Mouse (Mus musculus) left cerebral cortex, postnatal 4 days (tissue): ENCODE data around the gene Mip. TPM values are rescaled to one million over a fixed set of nuclear protein-coding genes. Genes with fewer than 3 reads are reported as not detected.
"Not testable (repeated sequence)": the region's sequence is repeated elsewhere in the genome, so short reads cannot be mapped to it uniquely, and the experiment has no call there.

Source experiments
- DNase-seq: peaks from one replicate; pipeline ENCODE4 v3.0.0-alpha.2; 2022
- intact Hi-C: fragments of 180-260 bp; cut with DNase I; formaldehyde crosslinking; loops from one replicate; pipeline ENCODE4 v1.15.1; 2025
- total RNA-seq, 2 experiments: library from RNA; stranded (reverse); gene quantifications; 2 replicates each; pipeline ENCODE4 v1.2.3; 2021

Mip gene
- total RNA-seq, 2 experiments from 2014 or later = not detected

GRCm38 (mm10) chr10:128210954-128211353 lies 14.7 kb upstream of the Mip start:
- no peak for DNase-seq
- intact Hi-C loops = loop anchor here (10.0 kb wide), 1 partner anchor 74 kb away; no protein-coding TSS in a partner anchor

DNA sequence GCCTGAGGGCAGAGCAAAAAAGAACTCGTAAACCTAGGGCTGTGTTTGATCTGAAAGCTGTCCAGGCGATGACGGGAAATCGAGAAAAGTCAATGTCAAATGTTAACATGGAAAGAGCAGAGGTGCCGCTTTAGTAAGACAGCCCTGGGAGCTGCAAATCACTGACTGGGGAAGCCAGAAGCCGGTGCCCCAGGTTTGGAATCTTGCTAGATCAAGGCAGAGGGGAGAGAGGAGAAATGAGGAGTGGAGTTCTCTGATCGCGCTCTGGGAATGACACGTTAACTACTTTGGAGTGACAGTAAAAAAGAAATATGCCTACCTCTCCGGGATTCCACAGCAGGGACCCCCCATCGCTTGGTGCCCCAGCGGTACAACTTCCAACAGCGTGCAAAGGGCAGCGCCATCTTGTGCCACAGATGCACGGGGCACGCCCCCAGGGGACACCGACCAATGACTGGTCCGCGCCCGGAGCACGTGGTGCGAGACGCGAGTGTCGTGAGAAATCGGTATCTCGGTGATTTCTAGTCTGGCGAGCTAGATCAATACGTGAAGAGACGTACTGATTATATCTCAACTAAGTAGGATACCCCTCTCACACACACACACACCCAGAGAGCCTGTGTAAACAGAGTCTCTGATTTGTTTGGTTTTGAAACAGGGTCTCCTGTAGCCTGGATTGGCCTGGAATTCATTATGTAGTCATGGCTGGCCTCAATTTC lies 14.1 kb upstream of the Mip start, which contains the start of gene Spryd4:
Spryd4 (minus strand) TSS at position 418 of the 719 bp plus-strand sequence.
- DNase-seq = peak; percentile 96
- intact Hi-C loops = loop anchor here (10.0 kb wide), 1 partner anchor 73 kb away; no protein-coding TSS in a partner anchor

GRCm38 (mm10) chr10:128212148-128212547 lies 13.5 kb upstream of the Mip start:
- DNase-seq = no peak
- intact Hi-C loops = loop anchor here (10.0 kb wide), 1 partner anchor 73 kb away; no protein-coding TSS in a partner anchor

DNA sequence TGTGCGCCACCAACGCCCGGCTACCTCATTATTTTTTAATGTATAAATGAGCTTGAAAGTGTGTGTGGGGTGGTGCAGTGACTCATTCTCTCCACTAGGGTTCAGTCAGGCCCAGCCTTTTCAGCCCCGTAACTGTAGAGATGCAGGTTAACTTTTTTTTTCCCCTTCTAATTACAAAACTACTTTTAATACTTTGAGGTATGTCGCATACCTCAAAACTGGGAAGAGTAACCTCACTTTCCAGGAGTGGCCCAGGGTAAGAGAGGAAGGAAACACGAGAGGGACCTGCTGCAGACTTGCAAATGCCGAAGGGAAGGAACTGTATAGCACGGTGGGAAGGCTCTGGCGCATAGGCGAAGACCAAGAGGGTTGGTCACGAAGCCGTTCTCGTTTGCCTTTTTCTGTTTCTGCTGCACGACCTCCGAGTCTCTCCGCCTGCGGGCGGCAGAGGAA lies 12.7 kb upstream of the Mip start:
- intact Hi-C loops = loop anchor here (10.0 kb wide), 1 partner anchor 72 kb away; no protein-coding TSS in a partner anchor
- DNase-seq = peak; percentile 61

- not testable (repeated sequence) for DNase-seq
- intact Hi-C loops = loop anchor here (10.0 kb wide), 1 partner anchor 71 kb away; no protein-coding TSS in a partner anchor
These were observed 11.5 kb upstream of the Mip start for GRCm38 (mm10) chr10:128214112-128214511.

GRCm38 (mm10) chr10:128214981-128215380 lies 10.7 kb upstream of the Mip start:
- intact Hi-C loops = loop anchor here (10.0 kb wide), 1 partner anchor 70 kb away; no protein-coding TSS in a partner anchor

GRCm38 (mm10) chr10:128218387-128219117 lies 7.1 kb upstream of the Mip start:
- intact Hi-C loops = loop anchor here (10.0 kb wide), 1 partner anchor 66 kb away; no protein-coding TSS in a partner anchor
- DNase-seq = no peak

More at GRCm38 (mm10) chr10:128214981-128215380, 10.7 kb upstream of the Mip start:
- DNase-seq = no peak

- intact Hi-C loops = no loop called here
These were observed 3.9 kb upstream of the Mip start for GRCm38 (mm10) chr10:128221533-128222286.

GRCm38 (mm10) chr10:128225064-128225463 lies 574 bp upstream of the Mip start:
- intact Hi-C loops = no loop called here
- no peak for DNase-seq

More at GRCm38 (mm10) chr10:128221533-128222286, 3.9 kb upstream of the Mip start:
- DNase-seq = no peak

DNA sequence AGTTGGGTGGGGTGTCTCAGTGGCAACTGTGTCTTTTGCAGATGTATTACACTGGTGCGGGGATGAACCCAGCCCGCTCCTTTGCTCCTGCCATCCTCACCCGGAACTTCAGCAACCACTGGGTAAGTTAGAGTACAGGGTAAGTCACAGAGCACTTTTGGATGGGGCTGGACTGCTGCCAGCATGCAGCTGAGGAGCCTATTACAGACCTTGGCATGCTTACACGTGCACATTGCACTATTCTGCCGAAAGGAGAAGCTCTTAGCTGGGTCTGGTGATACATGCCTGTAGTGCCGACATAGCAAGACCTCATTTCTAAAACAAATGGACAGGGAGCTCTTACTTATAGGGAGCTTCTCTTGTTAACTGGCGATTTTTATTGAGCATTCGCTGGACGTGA lies 2.0 kb downstream of the Mip start:
- intact Hi-C loops = no loop called here
- no peak for DNase-seq

- intact Hi-C loops = no loop called here
- DNase-seq = no peak
These were observed 2.4 kb downstream of the Mip start for GRCm38 (mm10) chr10:128228009-128228408.

DNA sequence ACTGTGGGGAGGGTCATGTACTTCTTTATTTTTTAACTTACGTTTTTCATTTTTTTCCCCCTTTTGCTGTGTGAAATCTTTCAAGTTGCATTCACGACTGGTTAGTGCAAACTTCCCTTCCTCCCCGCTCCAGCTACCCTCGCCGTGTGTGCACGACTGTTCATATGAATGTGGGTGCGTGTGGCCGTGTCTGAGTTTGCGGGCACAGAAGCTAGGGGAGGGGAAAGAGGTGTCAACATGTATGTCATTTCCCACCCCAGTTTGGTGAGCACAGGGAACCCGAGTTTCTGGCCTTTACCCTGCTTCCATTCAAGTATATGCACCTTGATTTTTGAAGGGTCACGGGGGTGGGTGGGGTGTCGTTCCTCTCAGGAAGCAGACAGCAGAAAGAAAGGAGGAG lies 4.9 kb downstream of the Mip start:
- no peak for DNase-seq
- intact Hi-C loops = no loop called here

DNA sequence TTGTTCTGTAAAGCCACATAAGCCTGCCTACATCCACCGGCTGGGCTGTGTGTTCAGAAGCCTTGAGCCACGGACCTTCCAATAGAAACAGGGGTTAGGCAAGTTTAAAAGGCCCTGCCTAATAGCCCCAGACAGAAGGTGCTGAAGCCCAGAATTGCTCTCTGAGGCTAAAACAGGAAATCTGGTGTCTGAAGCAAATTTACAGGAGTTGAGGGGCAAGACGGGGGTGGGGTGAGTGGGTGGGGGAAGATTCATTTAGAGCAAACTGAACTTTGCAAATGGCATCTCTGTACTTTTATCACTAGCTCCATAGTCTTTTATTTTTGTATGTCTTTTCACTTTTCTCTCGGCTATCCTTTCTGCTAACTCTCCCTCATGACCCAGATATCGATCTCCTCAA lies 5.5 kb downstream of the Mip start:
- intact Hi-C loops = no loop called here
- DNase-seq = no peak

DNA sequence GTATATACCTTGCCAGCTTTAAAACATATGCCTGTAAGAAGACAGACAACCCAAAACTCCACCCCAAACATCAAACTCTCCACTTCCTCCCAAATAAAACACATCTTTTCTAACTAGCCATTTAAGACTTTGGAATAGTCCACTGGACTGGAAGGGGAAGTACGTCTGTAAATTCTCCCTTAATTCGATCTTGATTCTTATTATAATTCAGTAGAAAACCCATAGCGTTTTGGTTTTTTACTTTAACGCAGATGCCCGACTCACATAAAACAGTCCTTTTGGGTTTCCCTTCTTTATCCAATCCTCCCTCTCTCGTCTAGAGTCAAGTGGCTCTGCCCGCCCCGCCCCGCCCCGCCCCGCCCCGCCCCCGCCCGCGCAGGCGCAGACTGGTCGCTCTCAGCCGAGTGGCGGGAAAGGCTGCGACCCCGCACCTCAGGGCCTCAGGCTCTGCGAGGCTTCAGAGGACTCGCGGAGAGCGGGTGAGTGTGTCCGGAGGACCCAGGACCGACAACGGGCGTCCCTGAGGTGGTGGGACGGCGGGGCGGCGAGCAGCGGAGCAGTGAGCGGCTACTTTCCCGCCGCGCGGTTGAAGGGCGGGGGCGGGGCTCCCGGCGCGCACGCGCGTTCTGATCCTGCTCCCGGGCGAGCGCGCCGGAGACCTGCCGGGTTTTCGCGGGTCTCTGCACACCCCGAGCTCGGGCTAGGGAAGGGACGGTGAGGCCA lies 6.2 kb downstream of the Mip start, which contains the start of gene Timeless:
Timeless (plus strand) TSS at position 369 of the 723 bp plus-strand sequence.
- DNase-seq = peak; percentile 88
- intact Hi-C loops = no loop called here

DNA sequence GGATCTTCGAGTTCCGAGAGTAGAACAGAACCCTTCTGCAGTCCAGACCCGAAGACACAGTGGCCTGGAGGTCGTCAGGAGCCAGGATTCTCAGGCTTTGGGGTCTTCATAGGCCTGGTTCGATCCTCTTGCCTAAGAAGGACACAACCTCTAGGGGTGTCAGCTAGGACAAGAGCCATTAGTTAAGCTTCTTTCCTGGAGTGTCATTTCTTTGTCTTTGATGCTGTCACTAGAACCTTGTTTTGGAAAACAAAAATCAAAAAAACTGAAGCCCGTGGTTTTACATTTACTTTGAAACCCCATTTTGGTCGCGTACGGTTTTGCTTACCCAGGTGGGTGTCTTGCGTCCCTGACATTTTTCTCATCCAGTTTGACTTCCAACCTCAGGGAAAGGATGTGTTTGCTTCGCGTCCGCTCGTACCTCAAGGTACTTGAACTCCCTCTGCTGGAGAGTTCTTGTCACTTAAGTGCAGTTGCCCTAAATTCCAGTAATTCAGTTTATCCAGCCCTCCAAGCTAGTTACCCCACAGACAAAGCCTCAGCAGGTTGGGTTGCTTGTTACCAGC lies 6.9 kb downstream of the Mip start:
- intact Hi-C loops = no loop called here

DNA sequence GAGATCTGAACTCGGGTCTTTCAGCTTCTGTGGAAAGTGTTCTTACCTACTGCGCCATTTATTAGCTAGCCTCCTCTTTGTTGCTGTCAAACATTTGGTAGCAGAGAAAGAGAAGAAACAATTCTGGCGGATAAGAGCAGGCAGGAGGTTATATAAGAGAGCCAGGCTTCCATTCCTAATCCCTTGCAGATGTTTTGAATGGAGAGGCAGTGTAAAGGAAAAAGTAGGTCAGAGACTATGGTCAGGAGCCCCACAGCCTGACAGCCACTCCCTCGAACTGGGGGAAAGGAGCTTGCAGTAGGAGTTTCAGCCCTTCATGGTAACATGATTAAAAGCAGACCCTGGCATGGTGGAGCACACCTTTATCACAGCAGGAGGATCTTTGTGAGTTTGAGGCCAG lies 10.7 kb downstream of the Mip start:
- intact Hi-C loops = no loop called here
- no peak for DNase-seq

More for the DNA sequence above, 6.9 kb downstream of the Mip start:
- DNase-seq = peak; percentile 36

GRCm38 (mm10) chr10:128237807-128238480 lies 12.3 kb downstream of the Mip start:
- peak; percentile 40 for DNase-seq
- intact Hi-C loops = no loop called here

GRCm38 (mm10) chr10:128239140-128239539 lies 13.5 kb downstream of the Mip start:
- intact Hi-C loops = no loop called here
- no peak for DNase-seq

DNA sequence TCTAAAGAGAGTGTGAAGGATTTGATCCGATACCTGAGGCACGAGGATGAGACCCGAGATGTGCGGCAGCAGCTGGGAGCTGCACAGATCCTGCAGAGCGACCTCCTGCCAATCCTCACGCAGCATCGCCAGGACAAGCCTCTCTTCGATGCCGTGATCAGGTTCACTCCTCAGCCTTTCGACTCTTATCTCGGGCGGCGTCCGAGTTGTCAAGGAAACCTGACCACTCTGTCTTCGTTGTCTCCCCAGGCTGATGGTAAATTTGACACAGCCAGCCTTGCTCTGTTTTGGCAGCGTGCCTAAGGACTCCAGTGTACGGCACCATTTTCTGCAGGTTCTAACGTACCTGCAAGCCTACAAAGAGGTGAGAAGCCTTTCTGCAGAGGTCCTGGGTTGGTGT lies 14.5 kb downstream of the Mip start:
- intact Hi-C loops = no loop called here

More for the DNA sequence above, 14.5 kb downstream of the Mip start:
- no peak for DNase-seq
